Mouse (Mus musculus) embryonic facial prominence, embryonic 15.5 days (tissue): ENCODE measurements around the gene Fxyd7. TPM values are rescaled to one million over a fixed set of nuclear protein-coding genes. Genes with fewer than 3 reads are reported as not detected.

Experiments used
- ATAC-seq: fragments of 200-750 bp; cut with Nextera tagmentation; 2 replicates; pipeline ENCODE4 v1.8.0; 2017; ENCODE audit warnings: low read depth, moderate TSS enrichment; ENCODE audit not compliant: insufficient number of reproducible peaks, low FRiP score, low TSS enrichment
- H3K27ac ChIP-seq: fragments of 300-500 bp; sonication (generic); replicated peaks from 2 replicates; pipeline ENCODE4 v1.5.1; 2015; ENCODE audit warnings: mild to moderate bottlenecking, inconsistent platforms
- H3K27me3 ChIP-seq: fragments of 300-500 bp; sonication (generic); 2 replicates; pipeline ENCODE4 v1.6.1; 2015; ENCODE audit warnings: inconsistent platforms
- H3K36me3 ChIP-seq: fragments of 300-500 bp; sonication (generic); 2 replicates; pipeline ENCODE4 v1.6.1; 2015; ENCODE audit warnings: mild to moderate bottlenecking, inconsistent platforms
- H3K4me1 ChIP-seq: fragments of 300-500 bp; sonication (generic); 2 replicates; pipeline ENCODE4 v1.6.1; 2015; ENCODE audit warnings: inconsistent platforms
- H3K4me2 ChIP-seq: fragments of 300-500 bp; sonication (generic); replicated peaks from 2 replicates; pipeline ENCODE4 v1.6.1; 2015; ENCODE audit warnings: mild to moderate bottlenecking, inconsistent platforms
- H3K4me3 ChIP-seq: fragments of 300-500 bp; sonication (generic); replicated peaks from 2 replicates; pipeline ENCODE4 v1.5.1; 2015; ENCODE audit warnings: mild to moderate bottlenecking, inconsistent platforms
- H3K9ac ChIP-seq: fragments of 300-500 bp; sonication (generic); 2 replicates; pipeline ENCODE4 v1.6.1; 2015; ENCODE audit warnings: inconsistent platforms
- H3K9me3 ChIP-seq: fragments of 300-500 bp; sonication (generic); replicated peaks from 2 replicates; pipeline ENCODE4 v1.6.1; 2016; ENCODE audit warnings: inconsistent platforms
- WGBS: fragments of 180-500 bp; shearing (Covaris S2); methylation state at CpG from one replicate; pipeline ENCODE4 v1.1.7; 2015; 5-methylcytosine and 5-hydroxymethylcytosine counted together
- polyA plus RNA-seq: library from polyadenylated mRNA; unstranded; fragments of >200 nt; fragmentation: Nextera tagmentation; extraction: Ambion mirVana; gene quantifications from 2 replicates; pipeline ENCODE4 v1.2.1, GENCODE M21; 2015

Gene Fxyd7
- polyA plus RNA-seq, 1 experiment from 2014 or later, result 12.3 TPM

DNA sequence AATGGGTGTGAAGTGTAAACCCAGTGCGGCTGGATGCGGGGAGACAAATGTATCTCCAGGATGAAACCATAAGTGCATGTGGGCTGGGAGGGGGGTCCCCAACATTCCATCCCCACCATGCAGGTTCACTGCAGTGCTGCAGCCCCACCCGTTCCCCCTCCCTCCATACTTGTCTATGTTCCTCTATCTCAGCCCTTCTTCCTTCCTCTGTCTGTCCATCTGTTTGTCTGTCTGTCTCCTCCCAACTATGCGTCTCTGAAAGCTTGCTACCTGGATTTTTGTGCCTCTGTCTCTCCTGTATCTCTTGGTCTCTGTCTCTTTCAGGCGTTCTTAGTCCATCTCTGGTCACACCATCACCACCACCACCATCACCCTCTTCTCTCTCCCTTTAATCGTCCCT is 780 bp downstream of the Fxyd7 start:
- no peak overlapping the region for H3K9ac ChIP-seq
- WGBS, result 5% methylated on average over 6 of the region's 6 CpGs
- H3K9me3 ChIP-seq, result no peaks in the 10 kb centered on the region
- H3K27me3 ChIP-seq, result peaks cover 56% of the 10 kb centered on the region
- no peak for ATAC-seq
- no peak overlapping the region for H3K27ac ChIP-seq
- no peaks in the 10 kb centered on the region for H3K36me3 ChIP-seq
- peaks cover 56% of the 10 kb centered on the region for H3K4me1 ChIP-seq
- peak overlapping the region; percentile 17; the same call in 1 of the 2 replicates for H3K4me3 ChIP-seq
- peak overlapping the region; percentile 46 for H3K4me2 ChIP-seq

DNA sequence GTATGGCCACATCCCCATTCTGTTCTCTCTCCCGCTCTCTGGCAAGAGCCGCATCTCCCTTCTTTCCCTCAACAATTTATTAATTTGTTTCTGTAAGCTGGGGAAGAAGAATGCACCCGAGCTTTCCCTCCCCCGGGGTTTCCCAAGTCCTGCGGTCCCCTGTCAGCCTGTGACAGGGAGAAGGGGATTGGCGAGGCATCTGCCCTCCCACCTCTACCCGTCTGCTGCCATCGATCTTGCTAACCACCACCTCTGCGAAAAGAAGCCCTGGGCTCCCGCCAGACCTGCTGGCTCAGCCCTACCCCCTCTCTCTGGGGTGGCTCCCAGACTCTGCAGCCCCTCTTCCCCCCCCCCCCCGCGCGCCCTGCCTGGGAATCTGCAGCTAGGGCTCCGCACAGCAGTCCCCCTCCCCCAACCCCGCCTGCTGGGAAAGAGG is 1.4 kb downstream of the Fxyd7 start:
- Histone ChIP-seq H3K9me3 (no peaks in the 10 kb centered on the region), H3K27ac (no peak overlapping the region), H3K4me1 (peaks cover 51% of the 10 kb centered on the region), H3K4me2 (peak overlapping the region; percentile 46), H3K9ac (no peak overlapping the region), H3K4me3 (0 out of 2 replicates have a peak overlapping the region, but pooled peaks have one; percentile 17), H3K27me3 (peaks cover 56% of the 10 kb centered on the region), H3K36me3 (no peaks in the 10 kb centered on the region)
- ATAC-seq, result no peak
- 0% methylated on average over 12 of the region's 15 CpGs for WGBS

DNA sequence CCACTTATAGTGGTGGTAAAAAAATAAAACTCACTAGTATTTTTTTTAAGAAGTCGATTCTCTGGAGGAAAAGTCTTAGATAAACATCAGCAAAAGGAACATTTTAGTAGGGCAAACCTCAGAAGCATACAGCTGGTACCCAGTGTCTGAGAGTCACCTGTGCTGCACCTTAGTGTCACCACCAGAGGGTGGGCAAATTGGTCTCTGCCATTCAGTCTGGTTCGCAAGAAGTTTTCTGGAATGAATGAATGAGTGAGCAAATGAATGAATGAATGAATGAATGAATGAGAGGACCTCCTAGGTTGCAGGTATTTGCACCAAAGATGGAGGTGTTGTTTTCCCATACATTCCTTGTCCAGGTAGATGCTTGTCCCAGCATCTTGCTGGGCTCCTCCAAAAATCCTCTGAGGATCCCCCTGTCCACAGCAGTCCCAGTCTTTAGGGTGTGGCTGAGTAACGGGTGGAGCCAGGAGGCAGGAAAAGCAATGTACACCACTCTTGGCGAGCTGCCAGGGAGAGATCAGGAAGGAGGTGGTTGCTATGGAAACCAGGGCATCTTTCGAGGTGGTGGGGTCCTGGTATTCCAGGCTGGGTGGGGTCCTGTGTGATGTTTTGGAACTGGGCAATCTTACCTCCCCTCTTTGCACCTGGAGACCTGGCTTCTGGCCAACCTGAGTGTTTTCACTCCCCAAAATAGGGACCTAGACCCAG is 2.0 kb downstream of the Fxyd7 start:
- Histone ChIP-seq H3K4me1 (peaks cover 45% of the 10 kb centered on the region), H3K4me2 (peak overlapping the region; percentile 46), H3K9ac (no peak overlapping the region), H3K9me3 (no peaks in the 10 kb centered on the region), H3K27ac (no peak overlapping the region), H3K27me3 (peaks cover 60% of the 10 kb centered on the region), H3K4me3 (0 out of 2 replicates have a peak overlapping the region, but pooled peaks have one; percentile 17), H3K36me3 (no peaks in the 10 kb centered on the region)
- WGBS, result 19% methylated on average over 5 of the region's 5 CpGs
- ATAC-seq, result no peak

DNA sequence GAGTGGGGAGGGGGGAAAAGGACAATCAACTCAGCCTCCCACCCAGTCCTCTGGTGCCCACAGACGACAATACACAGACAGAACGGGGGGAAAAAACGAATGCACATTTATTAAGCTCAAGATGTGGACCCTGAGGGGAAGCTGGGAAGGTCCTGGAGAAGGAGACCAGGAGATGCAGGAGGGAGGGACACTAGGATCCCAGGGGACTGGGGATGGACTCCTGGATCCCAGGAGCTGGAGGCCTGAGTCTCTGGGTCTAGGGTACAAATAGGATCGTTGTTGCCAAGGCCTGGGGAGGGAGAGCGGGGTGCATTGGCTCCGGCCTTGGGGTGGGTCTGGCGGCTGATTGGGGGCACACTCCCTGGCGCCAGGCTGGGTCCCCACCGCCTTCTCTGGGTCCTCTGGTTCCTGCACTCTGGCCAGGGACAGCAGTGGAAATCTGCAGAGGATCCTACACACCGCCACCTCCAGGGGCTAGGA is 8.8 kb downstream of the Fxyd7 start, which contains the start of gene Fxyd5:
TSS of gene Fxyd5 (minus strand) at position 51 of the 480 bp plus-strand sequence.
- H3K36me3 ChIP-seq, result no peaks in the 10 kb centered on the region
- peaks cover 35% of the 10 kb centered on the region for H3K27me3 ChIP-seq
- peak within 1 kb of the TSS; percentile 32 for H3K4me3 ChIP-seq
- 38% methylated on average over 10 of the region's 10 CpGs for WGBS
- peaks cover 12% of the 10 kb centered on the region for H3K4me1 ChIP-seq
- 0 out of 2 replicates have a peak, but pooled peaks have one; percentile 4 for ATAC-seq
- no peak within 1 kb of the TSS for H3K9ac ChIP-seq
- peak within 1 kb of the TSS; percentile 52 for H3K4me2 ChIP-seq
- no peak within 1 kb of the TSS for H3K27ac ChIP-seq
- no peaks in the 10 kb centered on the region for H3K9me3 ChIP-seq

DNA sequence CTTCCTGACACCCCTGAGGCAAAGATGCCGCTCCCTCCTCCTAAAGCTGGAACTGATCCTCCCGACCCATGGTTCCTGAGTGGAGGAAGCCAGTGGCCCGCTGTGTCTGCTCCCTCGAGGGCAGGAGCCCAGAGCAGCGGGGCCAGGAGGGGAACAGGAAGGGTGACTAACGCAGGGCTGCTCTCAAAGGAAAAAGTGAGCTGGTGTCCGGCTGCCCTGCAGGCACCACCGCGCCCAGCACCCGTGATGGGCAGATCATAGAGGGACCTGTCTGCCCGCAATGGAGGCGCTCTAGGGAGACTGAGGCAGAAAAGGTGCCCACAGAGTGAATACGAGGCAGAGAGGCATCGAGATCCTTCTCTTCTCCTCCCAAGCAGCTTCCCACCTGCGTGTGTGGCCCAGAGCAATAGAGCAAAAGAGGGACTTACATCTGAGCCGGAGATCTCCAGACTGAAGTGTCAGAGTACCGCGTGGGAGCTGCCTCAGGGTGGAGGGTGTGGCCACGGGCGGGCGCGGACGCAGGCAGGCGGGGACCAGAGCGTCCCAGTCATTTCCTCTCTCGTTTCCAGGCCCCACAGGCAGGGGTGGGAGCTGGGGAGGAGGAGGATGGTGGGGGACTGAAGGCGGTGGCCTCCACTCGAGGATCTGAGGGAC is 9.5 kb downstream of the Fxyd7 start:
- no peak overlapping the region for H3K9ac ChIP-seq
- no peaks in the 10 kb centered on the region for H3K36me3 ChIP-seq
- peak overlapping the region; percentile 32 for H3K4me3 ChIP-seq
- peaks cover 12% of the 10 kb centered on the region for H3K4me1 ChIP-seq
- no peaks in the 10 kb centered on the region for H3K9me3 ChIP-seq
- H3K4me2 ChIP-seq, result peak overlapping the region; percentile 52
- ATAC-seq, result peak; percentile 60
- H3K27ac ChIP-seq, result no peak overlapping the region
- peaks cover 35% of the 10 kb centered on the region for H3K27me3 ChIP-seq
- WGBS, result 2% methylated on average over 28 of the region's 28 CpGs

DNA sequence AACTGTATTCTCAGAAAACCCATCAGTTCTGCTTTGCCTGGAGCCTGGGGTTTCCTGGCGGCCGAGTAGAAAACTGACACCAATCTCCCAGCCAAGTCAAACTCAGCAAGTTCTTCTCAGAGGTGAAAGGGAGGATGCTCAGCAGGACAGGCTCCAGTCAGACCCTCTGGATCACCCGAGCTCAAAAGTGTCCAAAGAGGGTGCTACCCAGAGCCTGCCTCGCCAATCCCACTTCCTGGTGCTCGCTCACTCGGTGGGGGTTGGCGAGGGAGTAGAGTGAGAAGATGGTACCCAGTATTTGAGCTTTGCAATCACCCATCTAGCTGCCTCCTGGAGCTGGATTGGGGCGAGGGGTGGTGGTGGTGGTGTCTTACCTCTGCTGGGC is 10.3 kb downstream of the Fxyd7 start:
- Histone ChIP-seq H3K27me3 (peaks cover 35% of the 10 kb centered on the region), H3K36me3 (no peaks in the 10 kb centered on the region), H3K4me2 (no peak overlapping the region), H3K9ac (no peak overlapping the region), H3K4me3 (peak overlapping the region; percentile 32; the same call in 1 of the 2 replicates), H3K27ac (no peak overlapping the region), H3K4me1 (peaks cover 12% of the 10 kb centered on the region), H3K9me3 (no peaks in the 10 kb centered on the region)
- 34% methylated on average over 8 of the region's 8 CpGs for WGBS
- no peak for ATAC-seq

DNA sequence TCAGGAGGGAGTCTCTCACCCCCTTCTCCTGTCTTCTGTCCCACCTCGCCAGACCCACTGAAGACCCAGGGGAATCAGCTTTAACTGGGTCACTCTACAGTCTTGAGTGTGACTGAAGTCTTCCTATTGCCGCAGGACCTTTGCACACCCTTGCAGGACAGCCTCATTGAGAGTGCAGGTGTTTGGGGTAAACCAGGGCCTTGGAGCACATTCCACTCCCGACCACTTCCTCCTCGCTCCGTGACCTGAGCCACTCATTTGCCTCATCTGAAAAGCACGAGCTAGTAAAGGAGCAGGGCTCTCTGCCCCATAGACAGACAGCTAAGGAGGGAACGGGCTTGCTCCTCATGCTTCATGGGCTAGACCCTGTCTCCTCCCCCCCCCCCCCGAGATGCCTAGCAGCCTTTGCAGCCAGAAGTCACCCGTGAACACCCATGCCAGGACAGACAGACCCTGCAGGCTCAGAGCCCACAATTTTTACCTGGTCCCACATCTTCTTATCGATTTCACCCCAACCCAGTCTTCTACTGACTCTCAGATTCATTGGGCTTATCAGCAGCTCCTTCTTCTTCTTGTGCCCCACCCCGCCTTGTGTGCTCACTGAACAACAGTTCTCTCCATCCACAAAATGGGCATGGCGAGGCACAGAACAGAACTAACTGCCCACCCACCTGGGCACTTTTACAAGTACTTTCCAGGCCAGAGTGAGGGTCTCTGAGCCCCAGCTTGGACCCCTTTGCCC is 10.8 kb downstream of the Fxyd7 start:
- Histone ChIP-seq H3K9me3 (no peaks in the 10 kb centered on the region), H3K36me3 (no peaks in the 10 kb centered on the region), H3K27me3 (peaks cover 35% of the 10 kb centered on the region), H3K4me3 (no peak overlapping the region), H3K27ac (no peak overlapping the region), H3K9ac (no peak overlapping the region), H3K4me1 (peaks cover 12% of the 10 kb centered on the region), H3K4me2 (no peak overlapping the region)
- 73% methylated on average over 12 of the region's 12 CpGs for WGBS
- no peak for ATAC-seq

DNA sequence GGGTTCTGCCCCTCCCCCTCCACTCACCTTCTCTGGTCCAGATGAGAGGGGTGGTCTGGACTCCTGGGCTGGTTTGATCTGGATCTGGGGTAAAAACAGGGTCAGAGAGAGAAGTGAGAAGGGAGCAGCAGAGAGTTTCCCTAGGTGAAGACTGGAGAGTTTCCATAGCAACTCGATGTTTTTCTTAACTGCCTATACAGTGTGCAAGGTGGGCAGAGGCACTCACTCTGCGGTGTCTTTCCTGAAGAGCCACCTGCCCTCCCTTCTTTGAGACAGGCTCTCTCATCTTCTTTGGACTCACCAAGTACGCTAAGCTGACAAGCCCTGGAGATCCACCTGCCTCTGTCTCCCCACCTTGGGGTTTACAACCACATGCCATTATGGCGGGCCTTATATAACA is 12.3 kb downstream of the Fxyd7 start:
- H3K4me2 ChIP-seq, result no peak overlapping the region
- no peak overlapping the region for H3K27ac ChIP-seq
- 85% methylated on average over 4 of the region's 4 CpGs for WGBS
- H3K9ac ChIP-seq, result no peak overlapping the region
- H3K9me3 ChIP-seq, result no peaks in the 10 kb centered on the region
- H3K4me1 ChIP-seq, result peaks cover 12% of the 10 kb centered on the region
- no peaks in the 10 kb centered on the region for H3K36me3 ChIP-seq
- no peak overlapping the region for H3K4me3 ChIP-seq
- H3K27me3 ChIP-seq, result peaks cover 28% of the 10 kb centered on the region
- no peak for ATAC-seq

DNA sequence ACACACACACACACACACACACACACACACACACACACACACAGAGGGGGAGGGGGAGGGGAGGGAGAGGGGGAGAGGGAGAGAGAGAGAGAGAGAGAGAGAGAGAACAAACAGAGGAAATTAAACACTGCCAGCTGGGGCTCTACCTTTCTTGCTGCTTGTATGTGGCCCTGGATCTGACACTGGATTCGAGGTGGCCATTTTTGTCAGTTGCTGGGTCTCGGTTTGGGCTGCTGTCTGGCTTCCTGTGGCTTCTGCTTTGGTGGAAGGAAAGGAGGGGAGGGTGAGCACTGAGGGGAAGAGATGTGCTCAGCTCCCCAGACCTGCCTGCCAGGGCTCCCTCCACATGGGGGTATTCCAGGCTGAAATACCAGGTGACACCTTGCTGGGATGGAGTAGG is 13.6 kb downstream of the Fxyd7 start:
- Histone ChIP-seq H3K4me3 (no peak overlapping the region), H3K27me3 (peaks cover 19% of the 10 kb centered on the region), H3K4me2 (no peak overlapping the region), H3K4me1 (peaks cover 12% of the 10 kb centered on the region), H3K27ac (no peak overlapping the region), H3K36me3 (no peaks in the 10 kb centered on the region), H3K9me3 (no peaks in the 10 kb centered on the region), H3K9ac (no peak overlapping the region)
- ATAC-seq, result no peak
- WGBS, result 75% methylated on average over 2 of the region's 2 CpGs

DNA sequence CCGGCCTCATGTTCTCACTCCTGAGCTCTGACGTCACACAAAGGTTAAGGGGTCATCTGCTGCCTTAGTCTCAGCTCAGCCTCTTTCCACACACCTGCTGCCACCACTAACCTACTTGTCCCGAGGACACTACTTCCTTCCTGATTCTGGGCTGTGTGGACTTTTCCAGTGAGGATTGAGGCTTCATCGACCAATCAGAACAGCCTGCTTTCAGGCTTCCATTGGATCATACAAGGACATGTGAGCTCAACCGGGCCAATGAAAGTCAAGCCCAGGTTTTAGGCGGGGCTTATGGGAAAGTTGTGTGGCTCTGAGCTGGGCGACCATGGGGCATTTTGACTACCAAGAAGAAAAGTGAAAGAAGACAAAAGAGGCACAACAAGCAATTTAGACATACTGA is 14.3 kb downstream of the Fxyd7 start:
- H3K27me3 ChIP-seq, result peaks cover 13% of the 10 kb centered on the region; the same call in 1 of the 2 replicates
- H3K4me2 ChIP-seq, result no peak overlapping the region
- 80% methylated on average over 7 of the region's 7 CpGs for WGBS
- no peaks in the 10 kb centered on the region for H3K36me3 ChIP-seq
- H3K4me3 ChIP-seq, result no peak overlapping the region
- ATAC-seq, result no peak
- H3K9ac ChIP-seq, result no peak overlapping the region
- no peak overlapping the region for H3K27ac ChIP-seq
- no peaks in the 10 kb centered on the region for H3K9me3 ChIP-seq
- peaks cover 4% of the 10 kb centered on the region for H3K4me1 ChIP-seq

DNA sequence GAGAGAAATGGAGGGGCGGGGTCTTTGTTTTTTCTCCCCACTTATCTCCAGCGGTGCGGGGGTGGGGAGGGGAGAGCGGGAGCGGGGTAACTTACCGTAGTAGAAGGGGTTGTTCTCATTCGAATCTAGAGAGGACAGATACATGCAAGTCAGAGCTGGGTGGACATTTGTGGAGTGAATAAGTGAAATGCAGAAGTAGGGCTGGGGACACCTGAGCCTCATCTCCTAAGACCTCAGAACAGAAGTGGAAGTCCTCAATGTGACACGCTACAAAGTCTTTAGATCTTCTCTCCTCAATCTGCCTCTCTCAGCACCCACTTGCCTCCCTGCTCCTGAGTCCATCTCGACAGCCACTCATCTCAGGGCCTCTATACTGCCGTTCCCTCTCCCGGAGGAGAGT is 16.0 kb downstream of the Fxyd7 start:
- no peaks in the 10 kb centered on the region for H3K9me3 ChIP-seq
- no peak overlapping the region for H3K27ac ChIP-seq
- no peak overlapping the region for H3K4me2 ChIP-seq
- no peak overlapping the region for H3K9ac ChIP-seq
- H3K4me1 ChIP-seq, result no peaks in the 10 kb centered on the region
- 79% methylated on average over 11 of the region's 11 CpGs for WGBS
- no peak overlapping the region for H3K4me3 ChIP-seq
- 0 out of 2 replicates have a peak, but pooled peaks cover 2% of the 10 kb centered on the region for H3K27me3 ChIP-seq
- no peak for ATAC-seq
- H3K36me3 ChIP-seq, result no peaks in the 10 kb centered on the region
